Mouse (Mus musculus): Measurements from ENCODE around the gene Ndufaf7. TPM values are rescaled to one million over a fixed set of nuclear protein-coding genes. Genes with fewer than 3 reads are reported as not detected.

The Ndufaf7 gene
- total RNA-seq, 2 experiments from 2014 or later, result 22.0 to 31.8 TPM

DNA sequence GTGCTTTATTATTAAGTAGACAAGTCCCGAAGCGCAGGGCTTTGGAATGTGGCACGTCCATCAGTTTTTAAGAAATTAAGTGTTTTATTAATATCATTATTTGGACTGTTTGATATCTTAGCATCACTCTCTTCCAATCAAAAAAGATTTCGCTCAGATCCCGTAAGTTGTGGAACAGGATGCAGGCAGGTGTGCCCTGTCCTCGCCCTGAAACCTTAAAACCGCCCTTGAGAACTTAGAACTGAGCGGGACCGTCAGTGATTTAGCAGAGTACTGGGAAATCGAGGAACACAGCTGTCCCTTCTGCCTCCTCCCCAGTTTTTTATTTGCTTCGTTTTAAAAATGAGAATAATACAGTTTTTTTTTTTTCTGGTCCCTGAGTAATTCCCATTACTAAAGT is 20.0 kb upstream of the Ndufaf7 start:
- intact Hi-C loops (cut with DNase I), result loop anchor here (2.0 to 5.0 kb wide), 2 partner anchors 20 to 80 kb away; partner anchors contain the start of genes Cebpz, Gpatch11, Heatr5b and Ndufaf7
- TF ChIP-seq CTCF (IDR thresholded peaks at IDR 0.05), result no peak
- Histone ChIP-seq H3K4me3 (peak overlapping the region; percentile 75), H3K27ac (peak overlapping the region; percentile 92)
- no peak for DNase-seq

GRCm38 (mm10) chr17:78917696-78918095 is 19.2 kb upstream of the Ndufaf7 start:
- DNase-seq, result no peak

DNA sequence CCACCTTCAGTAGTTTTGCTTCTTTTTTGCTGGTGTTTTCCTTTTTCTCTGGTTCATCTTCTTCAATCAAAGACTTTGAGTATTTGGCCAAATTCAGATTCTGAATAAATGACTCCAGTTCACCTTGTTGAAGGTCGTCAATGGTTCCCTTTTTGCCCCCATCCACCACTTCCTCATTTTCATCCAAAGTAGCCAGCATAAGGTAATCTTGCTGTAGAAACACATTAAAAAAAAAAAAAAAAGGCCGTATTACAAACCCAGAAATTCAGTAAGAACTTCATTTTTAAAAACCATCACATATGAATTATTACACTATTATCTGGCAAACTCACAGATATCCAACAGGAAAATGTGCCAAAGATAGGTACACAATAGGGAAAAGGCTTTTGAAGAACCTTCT is 1.1 kb upstream of the Ndufaf7 start:
- H3K27ac ChIP-seq, result no peak overlapping the region
- DNase-seq, result no peak
- peak overlapping the region; percentile 99 for H3K4me3 ChIP-seq
- intact Hi-C loops (cut with DNase I), result loop anchor here (2.0 to 10.0 kb wide), 2 partner anchors 19 to 919 kb away; partner anchors contain the start of gene Cebpzos
- TF ChIP-seq CTCF (IDR thresholded peaks at IDR 0.05), result no peak

More at GRCm38 (mm10) chr17:78917696-78918095, 19.2 kb upstream of the Ndufaf7 start:
- intact Hi-C loops (cut with DNase I), result loop anchor here (2.0 to 5.0 kb wide), 2 partner anchors 19 to 80 kb away; partner anchors contain the start of genes Cebpz, Gpatch11, Heatr5b and Ndufaf7
- TF ChIP-seq CTCF (IDR thresholded peaks at IDR 0.05), result no peak
- Histone ChIP-seq H3K4me3 (peak overlapping the region; percentile 75), H3K27ac (no peak overlapping the region)

GRCm38 (mm10) chr17:78937229-78937853 is 405 bp downstream of the Ndufaf7 start:
- H3K27ac ChIP-seq, result peak overlapping the region; percentile 89

GRCm38 (mm10) chr17:78938927-78939326 is 2.0 kb downstream of the Ndufaf7 start:
- no peak for TF ChIP-seq CTCF (IDR thresholded peaks at IDR 0.05)
- intact Hi-C loops (cut with DNase I), result loop anchor here (10.0 kb wide), 1 partner anchor 916 kb away; no protein-coding TSS in a partner anchor

More at GRCm38 (mm10) chr17:78937229-78937853, 405 bp downstream of the Ndufaf7 start:
- no peak for TF ChIP-seq CTCF (IDR thresholded peaks at IDR 0.05)
- peak overlapping the region; percentile 99 for H3K4me3 ChIP-seq
- peak; percentile 17 for DNase-seq
- intact Hi-C loops (cut with DNase I), result loop anchor here (2.0 to 10.0 kb wide), 2 partner anchors 21 to 917 kb away; partner anchors contain the start of gene Cebpzos

DNA sequence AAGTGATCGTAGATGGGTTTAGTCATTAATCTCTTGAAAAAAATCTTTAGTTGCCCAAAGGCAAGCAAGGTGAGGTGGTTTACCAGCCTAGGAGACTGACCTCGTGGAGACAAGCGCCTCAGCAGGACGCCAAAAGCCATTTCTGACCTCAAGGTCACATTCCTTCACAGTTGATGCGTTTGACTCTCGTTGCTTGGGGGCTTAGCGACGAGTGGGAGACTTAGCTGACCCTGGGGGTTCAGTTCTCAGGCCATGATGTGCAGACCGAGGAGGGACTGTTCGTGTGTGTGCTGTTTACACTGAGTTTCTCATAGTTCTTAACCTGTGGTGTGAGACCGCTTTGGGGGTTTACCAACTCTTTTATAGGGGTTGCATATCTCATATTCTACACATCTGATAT is 5.6 kb downstream of the Ndufaf7 start:
- no peak overlapping the region for H3K4me3 ChIP-seq
- no peak for TF ChIP-seq CTCF (IDR thresholded peaks at IDR 0.05)
- intact Hi-C loops (cut with DNase I), result no loop called here
- no peak for DNase-seq
- no peak overlapping the region for H3K27ac ChIP-seq

More at GRCm38 (mm10) chr17:78938927-78939326, 2.0 kb downstream of the Ndufaf7 start:
- no peak overlapping the region for H3K27ac ChIP-seq
- no peak for DNase-seq
- no peak overlapping the region for H3K4me3 ChIP-seq

GRCm38 (mm10) chr17:78951225-78951624 is 14.3 kb downstream of the Ndufaf7 start:
- H3K4me3 ChIP-seq, result no peak overlapping the region
- no peak for TF ChIP-seq CTCF (IDR thresholded peaks at IDR 0.05)
- no peak overlapping the region for H3K27ac ChIP-seq
- intact Hi-C loops (cut with DNase I), result no loop called here
- DNase-seq, result no peak

- H3K4me3 ChIP-seq, result no peak overlapping the region
- no peak for TF ChIP-seq CTCF (IDR thresholded peaks at IDR 0.05)
- no peak overlapping the region for H3K27ac ChIP-seq
- no peak for DNase-seq
- intact Hi-C loops (cut with DNase I), result no loop called here
These were observed 15.1 kb downstream of the Ndufaf7 start for GRCm38 (mm10) chr17:78952070-78952469.

DNA sequence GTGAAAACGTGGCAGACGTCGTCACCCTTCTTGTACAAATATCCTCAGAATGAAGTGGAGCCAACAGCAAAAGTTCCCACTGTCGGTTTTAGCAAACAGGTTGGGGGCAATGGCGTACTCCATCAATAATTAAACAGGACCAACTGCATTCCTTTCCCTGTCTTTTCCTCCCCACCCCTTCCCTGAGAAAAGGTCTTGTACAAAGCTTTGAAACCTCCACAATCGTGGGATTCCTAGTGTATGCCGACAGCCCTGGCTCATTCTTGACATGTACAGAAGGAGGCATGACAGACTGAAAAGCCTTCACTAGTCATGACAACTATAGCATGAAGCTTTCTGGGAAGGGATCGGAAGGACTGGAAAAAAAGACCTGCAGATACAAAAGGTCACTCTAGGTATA is 16.3 kb downstream of the Ndufaf7 start:
- intact Hi-C loops (cut with DNase I), result no loop called here
- H3K27ac ChIP-seq, result no peak overlapping the region
- no peak for TF ChIP-seq CTCF (IDR thresholded peaks at IDR 0.05)
- H3K4me3 ChIP-seq, result no peak overlapping the region
- DNase-seq, result no peak

- intact Hi-C loops (cut with DNase I), result no loop called here
- DNase-seq, result no peak
- H3K4me3 ChIP-seq, result no peak overlapping the region
- no peak for TF ChIP-seq CTCF (IDR thresholded peaks at IDR 0.05)
- H3K27ac ChIP-seq, result no peak overlapping the region
These were observed 22.5 kb downstream of the Ndufaf7 start for GRCm38 (mm10) chr17:78959473-78959872.

DNA sequence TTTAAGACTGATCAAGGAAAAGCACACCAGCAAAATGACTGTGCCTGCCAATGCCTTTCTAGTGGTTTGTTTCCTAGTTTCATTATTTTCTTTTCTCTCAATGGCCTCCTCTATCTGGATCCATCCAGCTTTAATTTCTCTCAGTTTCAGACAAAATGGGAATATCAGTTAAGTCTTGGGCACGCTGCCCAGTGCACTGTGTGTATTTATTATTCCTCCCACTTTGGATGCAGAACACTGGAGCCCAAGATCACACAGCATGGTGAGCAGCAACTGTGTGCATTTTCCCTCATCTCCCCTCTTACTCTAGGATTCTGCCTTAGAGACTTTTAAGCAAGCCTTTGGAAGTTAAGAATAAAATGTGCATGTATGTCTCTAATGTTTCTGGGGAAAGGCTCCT is 27.5 kb downstream of the Ndufaf7 start:
- Histone ChIP-seq H3K27ac (no peak overlapping the region), H3K4me3 (no peak overlapping the region)
- intact Hi-C loops (cut with DNase I), result no loop called here
- no peak for TF ChIP-seq CTCF (IDR thresholded peaks at IDR 0.05)
- no peak for DNase-seq

- intact Hi-C loops (cut with DNase I), result no loop called here
- DNase-seq, result no peak
- no peak for TF ChIP-seq CTCF (IDR thresholded peaks at IDR 0.05)
- Histone ChIP-seq H3K4me3 (no peak overlapping the region), H3K27ac (no peak overlapping the region)
These were observed 29.4 kb downstream of the Ndufaf7 start for GRCm38 (mm10) chr17:78966092-78966883.

DNA sequence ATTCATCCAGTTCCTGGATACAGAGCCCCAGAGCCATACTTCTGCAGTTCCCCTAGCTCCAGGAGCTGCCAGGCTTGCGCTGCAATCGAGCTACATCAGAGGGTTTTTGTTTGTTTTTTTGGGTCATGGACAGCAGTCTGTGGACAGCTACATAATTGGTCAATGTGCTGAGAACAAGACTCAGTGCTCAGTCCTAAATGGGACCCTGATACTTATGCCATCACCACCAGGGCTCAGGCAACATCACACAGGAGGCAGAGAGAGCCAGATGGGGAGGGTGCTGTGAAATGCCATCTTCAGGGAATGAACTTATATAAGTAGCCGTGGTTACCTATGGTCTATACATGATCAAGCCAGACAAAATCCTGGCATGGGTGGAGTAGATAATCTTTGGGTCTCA is 31.6 kb downstream of the Ndufaf7 start:
- TF ChIP-seq CTCF (IDR thresholded peaks at IDR 0.05), result no peak
- intact Hi-C loops (cut with DNase I), result no loop called here
- DNase-seq, result no peak
- Histone ChIP-seq H3K4me3 (no peak overlapping the region), H3K27ac (no peak overlapping the region)
